Mouse (Mus musculus) heart, postnatal 0 days (tissue): ENCODE results near the gene AI854703.

Experiments
- CTCF ChIP-seq: IDR thresholded peaks from 2 replicates; pipeline ENCODE4 v1.5.1; 2016; ENCODE audit warnings: antibody characterized with exemption, control low read depth, low read depth
- EP300 ChIP-seq: IDR thresholded peaks from 2 replicates; pipeline ENCODE4 v1.6.1; 2016; ENCODE audit warnings: antibody characterized with exemption, low read depth

DNA sequence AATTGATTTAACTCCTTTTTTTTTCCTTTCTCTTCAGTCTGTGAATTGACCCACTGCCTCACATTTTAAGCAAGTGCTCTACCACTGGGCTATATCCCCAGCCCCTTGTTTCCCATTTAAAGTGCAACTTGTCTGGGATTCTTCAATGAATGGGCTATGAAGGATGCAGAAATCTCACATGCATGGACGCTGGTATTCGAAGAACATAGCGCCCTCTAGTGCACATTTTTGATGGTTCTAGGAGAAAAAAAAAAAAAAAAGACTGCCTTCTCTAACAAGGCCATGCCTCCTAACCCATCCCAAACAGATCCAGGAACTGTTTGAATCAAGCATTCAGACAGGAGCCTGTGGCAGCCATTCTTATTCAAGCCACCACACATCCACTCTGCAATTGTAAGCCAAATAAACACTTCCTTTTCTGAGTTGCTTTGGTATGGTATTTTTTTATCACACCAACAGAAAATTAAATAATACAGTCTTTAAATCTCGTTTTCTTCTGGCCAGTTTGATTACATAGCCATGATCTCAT, 16.3 kb downstream of the AI854703 start:
- TF ChIP-seq CTCF (peak; percentile 70), EP300 (no peak)
